Mouse (Mus musculus): Measurements from ENCODE around the gene Fbxl17. TPM values are rescaled to one million over a fixed set of nuclear protein-coding genes. Genes with fewer than 3 reads are reported as not detected.

The Fbxl17 gene
- polyA plus RNA-seq, 1 experiment = 27.5 TPM

DNA sequence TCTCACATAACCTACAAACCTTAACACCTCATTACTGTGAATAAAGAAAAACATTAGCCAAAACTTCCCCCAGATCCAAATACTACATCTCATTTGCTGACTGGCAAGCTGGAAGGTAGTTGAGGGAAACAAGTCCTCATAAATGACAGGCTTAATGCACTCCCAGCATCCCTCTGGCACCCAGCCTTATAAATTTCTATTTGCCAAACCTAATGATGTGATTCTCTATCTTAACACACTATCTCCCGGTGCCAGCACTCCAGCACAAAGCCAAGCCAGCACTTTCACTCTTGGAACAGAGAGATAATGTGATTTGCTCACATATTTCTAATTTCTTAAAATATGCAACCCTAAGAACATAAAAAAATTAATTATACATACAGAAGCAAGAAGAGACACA, 34.6 kb downstream of the Fbxl17 start:
- Histone ChIP-seq H3K4me3 (ENCODE audit: insufficient read depth, low read length) (no peak overlapping the region), H3K4me1 (ENCODE audit: control insufficient read depth, insufficient read depth, low read length) (no peaks in the 10 kb centered on the region), H3K27ac (ENCODE audit: insufficient read depth, low read length) (no peak overlapping the region)
- TF ChIP-seq CTCF (IDR thresholded peaks at IDR 0.05; ENCODE audit: borderline replicate concordance, insufficient read depth, low read length) (no peak), POLR2A (IDR thresholded peaks at IDR 0.05; ENCODE audit: low read depth, low read length) (no peak)

DNA sequence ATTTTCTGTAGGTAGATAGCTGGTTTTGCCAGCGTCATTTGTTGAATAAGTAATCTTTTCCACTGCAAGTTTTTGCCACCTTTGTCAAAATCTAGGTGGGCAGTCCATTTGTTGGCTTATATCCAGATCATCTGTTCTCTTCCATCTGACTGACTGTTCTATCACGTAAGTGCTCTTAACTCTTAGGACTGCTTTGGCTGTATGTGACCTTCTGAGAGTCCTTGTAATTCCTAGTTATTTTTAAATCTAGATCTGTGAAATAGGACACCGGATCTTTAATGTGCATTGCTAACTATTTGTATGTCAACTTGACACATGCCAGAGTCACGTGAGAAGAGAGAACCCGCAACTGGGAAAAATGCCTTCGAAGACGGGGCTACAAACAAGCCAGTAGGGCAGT, 37.3 kb downstream of the Fbxl17 start:
- no peaks in the 10 kb centered on the region for H3K4me1 ChIP-seq (ENCODE audit: control insufficient read depth, insufficient read depth, low read length)
- TF ChIP-seq CTCF (IDR thresholded peaks at IDR 0.05; ENCODE audit: borderline replicate concordance, insufficient read depth, low read length) (no peak), POLR2A (IDR thresholded peaks at IDR 0.05; ENCODE audit: low read depth, low read length) (no peak)
- H3K4me3 ChIP-seq (ENCODE audit: insufficient read depth, low read length) = no peak overlapping the region
- no peak overlapping the region for H3K27ac ChIP-seq (ENCODE audit: insufficient read depth, low read length)

DNA sequence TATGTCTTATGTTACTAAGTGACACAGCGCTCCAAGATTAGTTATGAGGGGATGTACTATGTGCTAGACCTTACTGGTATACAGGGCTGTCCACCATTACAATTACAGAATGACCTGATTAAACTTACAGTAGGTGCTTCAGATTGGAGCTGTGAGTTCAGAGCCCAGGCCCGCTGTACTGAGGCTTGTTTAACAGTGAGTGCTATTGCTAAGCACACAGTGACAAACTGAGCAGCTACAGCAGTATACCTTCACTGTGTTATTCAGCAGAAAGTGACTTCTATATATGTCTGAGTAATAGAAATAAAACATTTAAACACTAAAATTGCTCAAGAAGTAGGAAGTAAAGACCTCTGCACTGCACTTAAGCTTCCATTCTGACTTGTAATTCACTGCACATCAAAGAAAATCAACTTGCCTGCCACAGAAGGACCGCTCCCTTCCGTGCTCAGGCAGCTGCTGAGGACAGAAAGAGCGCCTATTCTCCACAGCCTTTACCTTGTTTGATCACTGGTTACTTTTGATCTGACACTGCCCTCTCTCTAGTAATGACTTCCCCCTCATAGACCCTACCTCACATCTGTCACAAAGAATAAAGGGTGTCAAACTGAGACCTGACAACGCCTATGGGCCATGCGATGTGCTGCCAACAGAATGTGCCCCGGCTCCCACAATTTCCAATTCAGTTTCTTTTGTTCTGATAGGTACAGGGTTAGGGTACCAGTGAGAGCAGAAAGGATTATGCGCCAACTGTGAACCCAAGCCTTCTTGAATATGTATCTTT, 39.9 kb downstream of the Fbxl17 start:
- TF ChIP-seq POLR2A (IDR thresholded peaks at IDR 0.05; ENCODE audit: low read depth, low read length) = no peak
- TF ChIP-seq CTCF (IDR thresholded peaks at IDR 0.05; ENCODE audit: borderline replicate concordance, insufficient read depth, low read length) = no peak
- Histone ChIP-seq H3K27ac (ENCODE audit: insufficient read depth, low read length) (no peak overlapping the region), H3K4me3 (ENCODE audit: insufficient read depth, low read length) (no peak overlapping the region), H3K4me1 (ENCODE audit: control insufficient read depth, insufficient read depth, low read length) (no peaks in the 10 kb centered on the region)

GRCm38 (mm10) chr17:63458052-63458451, 41.8 kb downstream of the Fbxl17 start:
- Histone ChIP-seq H3K4me1 (ENCODE audit: control insufficient read depth, insufficient read depth, low read length) (no peaks in the 10 kb centered on the region), H3K4me3 (ENCODE audit: insufficient read depth, low read length) (no peak overlapping the region), H3K27ac (ENCODE audit: insufficient read depth, low read length) (no peak overlapping the region)
- no peak for TF ChIP-seq POLR2A (IDR thresholded peaks at IDR 0.05; ENCODE audit: low read depth, low read length)
- no peak for TF ChIP-seq CTCF (IDR thresholded peaks at IDR 0.05; ENCODE audit: borderline replicate concordance, insufficient read depth, low read length)

DNA sequence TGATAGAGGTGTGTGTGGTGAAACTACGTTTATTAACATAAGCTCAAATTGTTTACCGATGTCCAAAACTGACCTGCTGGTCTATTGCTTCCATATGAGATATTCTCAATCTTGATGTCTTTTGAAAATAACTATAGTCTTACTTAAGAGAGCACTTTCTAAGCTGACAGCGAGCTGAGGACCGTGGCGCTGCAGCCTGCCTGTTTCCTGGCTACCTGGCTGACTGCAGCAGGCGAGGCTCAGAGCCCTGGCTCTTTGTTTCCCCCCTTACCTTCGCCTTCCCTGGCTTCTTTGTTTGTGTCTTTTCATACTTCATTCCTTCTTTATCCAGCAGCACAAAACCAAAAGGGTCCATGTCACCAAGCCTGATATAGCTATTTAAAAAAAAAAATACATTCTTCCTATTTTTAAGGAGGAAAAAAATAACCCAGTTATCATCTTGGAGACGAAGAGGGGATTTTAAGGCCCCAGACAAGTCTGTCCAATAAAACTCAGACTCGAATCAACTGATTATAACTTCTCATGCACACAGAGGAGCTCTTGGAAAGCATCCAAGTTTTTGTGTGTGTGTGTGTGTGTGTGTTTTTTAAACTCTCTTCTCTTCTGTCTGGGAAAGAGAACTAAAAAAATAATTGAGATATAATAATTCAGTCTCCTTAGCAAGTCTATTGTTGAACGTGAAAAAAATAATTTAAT, 48.4 kb downstream of the Fbxl17 start:
- Histone ChIP-seq H3K27ac (ENCODE audit: insufficient read depth, low read length) (no peak overlapping the region), H3K4me1 (ENCODE audit: control insufficient read depth, insufficient read depth, low read length) (no peaks in the 10 kb centered on the region), H3K4me3 (ENCODE audit: insufficient read depth, low read length) (no peak overlapping the region)
- TF ChIP-seq CTCF (IDR thresholded peaks at IDR 0.05; ENCODE audit: borderline replicate concordance, insufficient read depth, low read length) = no peak
- no peak for TF ChIP-seq POLR2A (IDR thresholded peaks at IDR 0.05; ENCODE audit: low read depth, low read length)

- no peaks in the 10 kb centered on the region for H3K4me1 ChIP-seq (ENCODE audit: control insufficient read depth, insufficient read depth, low read length)
- no peak for TF ChIP-seq CTCF (IDR thresholded peaks at IDR 0.05; ENCODE audit: borderline replicate concordance, insufficient read depth, low read length)
- TF ChIP-seq POLR2A (IDR thresholded peaks at IDR 0.05; ENCODE audit: low read depth, low read length) = no peak
- H3K27ac ChIP-seq (ENCODE audit: insufficient read depth, low read length) = no peak overlapping the region
- no peak overlapping the region for H3K4me3 ChIP-seq (ENCODE audit: insufficient read depth, low read length)
Observed at GRCm38 (mm10) chr17:63447691-63448090, 52.1 kb downstream of the Fbxl17 start.

DNA sequence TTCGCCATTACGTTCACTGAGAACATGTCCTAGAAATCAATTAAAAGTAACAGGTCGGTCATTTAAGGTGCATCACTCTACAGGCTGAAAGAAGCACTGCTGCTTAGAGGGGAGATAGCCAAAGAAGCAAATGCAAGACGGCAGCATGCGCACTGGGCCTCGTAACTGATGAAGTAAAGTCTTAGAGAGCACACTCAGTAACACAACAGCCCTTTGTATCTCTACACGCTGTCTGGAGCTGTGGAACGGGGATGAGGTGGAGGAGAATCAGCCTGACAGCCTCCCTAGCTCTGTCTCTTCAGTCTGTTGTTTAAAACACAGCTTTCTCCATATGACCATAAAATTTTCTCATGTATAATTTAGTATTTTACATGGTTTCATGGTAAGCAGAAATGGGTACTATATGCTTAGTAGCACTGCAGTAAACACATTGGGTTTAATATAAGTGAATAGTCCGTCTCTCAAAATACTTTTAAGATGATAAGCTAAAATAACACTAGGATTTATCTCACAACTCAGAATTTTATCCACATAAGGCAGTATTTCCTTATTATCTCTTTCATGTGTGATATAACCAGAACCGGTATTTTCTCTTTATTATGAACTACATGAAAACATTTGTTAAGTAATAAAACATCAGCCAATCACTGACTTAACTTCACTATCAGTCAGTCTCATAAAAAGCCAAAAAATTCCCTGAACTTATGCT, 52.7 kb downstream of the Fbxl17 start:
- no peak for TF ChIP-seq POLR2A (IDR thresholded peaks at IDR 0.05; ENCODE audit: low read depth, low read length)
- no peak for TF ChIP-seq CTCF (IDR thresholded peaks at IDR 0.05; ENCODE audit: borderline replicate concordance, insufficient read depth, low read length)
- Histone ChIP-seq H3K4me3 (ENCODE audit: insufficient read depth, low read length) (no peak overlapping the region), H3K4me1 (ENCODE audit: control insufficient read depth, insufficient read depth, low read length) (no peaks in the 10 kb centered on the region), H3K27ac (ENCODE audit: insufficient read depth, low read length) (no peak overlapping the region)

DNA sequence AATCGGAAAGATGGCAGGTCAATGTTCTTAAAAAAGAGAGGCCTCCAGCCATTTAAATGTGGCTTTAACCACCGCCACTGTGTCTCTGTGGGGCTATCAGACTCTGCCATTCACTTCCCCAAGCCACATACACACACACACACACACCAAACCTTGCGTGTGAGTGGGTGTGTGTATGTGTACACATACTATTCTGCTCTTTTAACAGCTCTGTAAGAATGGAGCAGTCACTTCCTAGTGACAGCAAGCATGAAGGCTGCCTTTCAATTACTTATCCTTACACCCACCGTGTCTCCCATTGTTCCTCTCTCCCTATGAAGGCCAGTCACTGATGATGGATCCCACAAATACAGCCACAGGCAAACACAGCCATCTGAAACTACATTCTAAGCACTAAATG, 54.6 kb downstream of the Fbxl17 start:
- no peak overlapping the region for H3K27ac ChIP-seq (ENCODE audit: insufficient read depth, low read length)
- no peak overlapping the region for H3K4me3 ChIP-seq (ENCODE audit: insufficient read depth, low read length)
- H3K4me1 ChIP-seq (ENCODE audit: control insufficient read depth, insufficient read depth, low read length) = no peaks in the 10 kb centered on the region
- TF ChIP-seq CTCF (IDR thresholded peaks at IDR 0.05; ENCODE audit: borderline replicate concordance, insufficient read depth, low read length) (no peak), POLR2A (IDR thresholded peaks at IDR 0.05; ENCODE audit: low read depth, low read length) (no peak)

GRCm38 (mm10) chr17:63437424-63437823, 62.4 kb downstream of the Fbxl17 start:
- no peak overlapping the region for H3K4me3 ChIP-seq (ENCODE audit: insufficient read depth, low read length)
- H3K27ac ChIP-seq (ENCODE audit: insufficient read depth, low read length) = no peak overlapping the region
- no peak for TF ChIP-seq CTCF (IDR thresholded peaks at IDR 0.05; ENCODE audit: borderline replicate concordance, insufficient read depth, low read length)
- TF ChIP-seq POLR2A (IDR thresholded peaks at IDR 0.05; ENCODE audit: low read depth, low read length) = no peak
- no peaks in the 10 kb centered on the region for H3K4me1 ChIP-seq (ENCODE audit: control insufficient read depth, insufficient read depth, low read length)

- H3K4me3 ChIP-seq (ENCODE audit: insufficient read depth, low read length) = no peak overlapping the region
- no peaks in the 10 kb centered on the region for H3K4me1 ChIP-seq (ENCODE audit: control insufficient read depth, insufficient read depth, low read length)
- no peak overlapping the region for H3K27ac ChIP-seq (ENCODE audit: insufficient read depth, low read length)
- TF ChIP-seq POLR2A (IDR thresholded peaks at IDR 0.05; ENCODE audit: low read depth, low read length) = no peak
- TF ChIP-seq CTCF (IDR thresholded peaks at IDR 0.05; ENCODE audit: borderline replicate concordance, insufficient read depth, low read length) = no peak
Observed at GRCm38 (mm10) chr17:63434081-63434480, 65.7 kb downstream of the Fbxl17 start.

Data from embryonic fibroblast, embryonic 13.5 days (primary cell).